23 mouse cellular contexts compared by ENCODE assay signal in the genomic region with DNA sequence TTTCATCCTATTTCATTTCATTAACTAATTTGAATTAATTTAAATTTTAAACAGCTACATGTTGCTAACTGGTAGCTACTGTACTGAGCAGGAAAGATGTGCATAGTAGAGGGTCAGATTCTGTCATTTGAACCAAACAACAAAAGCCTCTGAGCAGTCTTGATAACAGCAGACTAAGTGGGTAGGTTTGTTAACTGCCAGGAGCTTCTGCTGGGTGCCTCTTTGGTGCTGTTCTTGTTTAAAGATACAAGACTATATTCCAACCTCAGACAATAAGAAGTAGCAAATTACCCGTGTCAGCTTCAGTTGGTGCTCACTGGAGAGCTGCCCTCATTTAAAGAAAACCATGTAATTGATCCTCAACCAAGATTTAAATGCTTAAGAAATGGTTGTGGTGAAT. TPM values are rescaled to one million over a fixed set of nuclear protein-coding genes. Genes with fewer than 3 reads are reported as not detected.
DNase-seq lines count a peak whose midpoint lies in the region; ATAC-seq and TF ChIP-seq lines count a peak whose summit lies in the region.
"Had no signal": no experiment of that assay in that cellular context is flagged by ENCODE, and none has a peak within 500 bp of the region (broad histone marks: within the 10 kb centered on the region; RNA-seq: fewer than 3 reads in every experiment).

No protein-coding gene starts in this region.

- H3K4me1 ChIP-seq in heart, embryonic 12.5 days (replicated peaks) = peaks cover 22% of the 10 kb centered on the region
- peaks cover 26% of the 10 kb centered on the region for H3K4me1 ChIP-seq in liver, embryonic 11.5 days (replicated peaks; ENCODE audit: control insufficient read depth, insufficient read depth, low read length)
- peaks cover 50% of the 10 kb centered on the region for H3K4me1 ChIP-seq in liver, embryonic 13.5 days (replicated peaks)
- H3K4me1 ChIP-seq in liver, embryonic 16.5 days (ENCODE audit: control insufficient read depth, low read depth, low read length) = peaks cover 7% of the 10 kb centered on the region
- H3K4me1 ChIP-seq in lung, adult 2 months (ENCODE audit: control insufficient read depth, insufficient read depth, low read length) = peaks cover 2% of the 10 kb centered on the region; the same call in 1 of the 2 replicates
- H3K4me1 ChIP-seq: embryonic facial prominence, embryonic 10.5 days; forebrain, embryonic 13.5 days; hindbrain, embryonic 13.5 days; intestine, embryonic 15.5 days had no signal

- peak overlapping the region; percentile 64; the same call in 1 of the 2 replicates for H3K27ac ChIP-seq in heart, embryonic 12.5 days (ENCODE audit: poor library complexity, severe bottlenecking)
- no peak overlapping the region for H3K27ac ChIP-seq in liver, embryonic 11.5 days (ENCODE audit: low read depth, low read length)
- H3K27ac ChIP-seq in liver, embryonic 13.5 days = peak overlapping the region; percentile 55; the same call in 1 of the 2 replicates
- no peak overlapping the region for H3K27ac ChIP-seq in liver, embryonic 16.5 days (ENCODE audit: low read length)
- H3K27ac ChIP-seq: embryonic facial prominence, embryonic 10.5 days; forebrain, embryonic 13.5 days; hindbrain, embryonic 13.5 days; hindbrain, postnatal 0 days; intestine, embryonic 15.5 days had no signal

- no peak for TF ChIP-seq POLR2A in lung, adult 2 months (IDR thresholded peaks at IDR 0.05; ENCODE audit: borderline replicate concordance, extremely low read depth, low read depth, low read length)

- WGBS in heart, embryonic 12.5 days = 51% methylated on average over 1 of the region's 1 CpGs
- WGBS in liver, embryonic 11.5 days = 46% methylated on average over 1 of the region's 1 CpGs
- WGBS in liver, embryonic 13.5 days (ENCODE audit: insufficient replicate concordance) = 19% methylated on average over 1 of the region's 1 CpGs
- WGBS in liver, embryonic 16.5 days (ENCODE audit: insufficient replicate concordance) = 15% methylated on average over 1 of the region's 1 CpGs
- 58% methylated on average over 1 of the region's 1 CpGs for WGBS in lung, adult 2 months

- no peak for DNase-seq in heart, adult 8-10 months (ENCODE audit: low spot score)
- DNase-seq in liver, embryonic 11.5 days (ENCODE audit: low spot score) = no peak
- DNase-seq in liver = no peak
- DNase-seq in liver, embryonic 13.5 days = no peak
- no peak for DNase-seq in lung, adult 2 months
- DNase-seq: adrenal gland, adult 2 months; adrenal gland, postnatal 25 days; cerebellum, adult 2 months; cerebellum, postnatal 10 days; forebrain, postnatal 0 days; gastrocnemius, postnatal 14 days had no signal

- H3K9me3 ChIP-seq in heart, embryonic 12.5 days (replicated peaks) = no peaks in the 10 kb centered on the region
- H3K9me3 ChIP-seq in liver, embryonic 11.5 days (ENCODE audit: control insufficient read depth, low read length) = no peaks in the 10 kb centered on the region
- no peaks in the 10 kb centered on the region for H3K9me3 ChIP-seq in liver, embryonic 13.5 days (replicated peaks)
- no peaks in the 10 kb centered on the region for H3K9me3 ChIP-seq in liver, embryonic 16.5 days (replicated peaks; ENCODE audit: control insufficient read depth, low read length)
- H3K9me3 ChIP-seq: embryonic facial prominence, embryonic 10.5 days; forebrain, embryonic 13.5 days; hindbrain, embryonic 13.5 days; intestine, embryonic 15.5 days had no signal

- no peak for TF ChIP-seq CTCF in lung, adult 2 months (IDR thresholded peaks at IDR 0.05; ENCODE audit: insufficient read depth, low read length)

- 0 out of 2 replicates have a peak overlapping the region, but pooled peaks have one; percentile 13 for H3K9ac ChIP-seq in heart, embryonic 12.5 days
- H3K9ac ChIP-seq in liver, embryonic 11.5 days (ENCODE audit: low read depth, low read length) = no peak overlapping the region
- no peak overlapping the region for H3K9ac ChIP-seq in liver, embryonic 13.5 days
- H3K9ac ChIP-seq in liver, embryonic 16.5 days (ENCODE audit: low read depth, low read length) = no peak overlapping the region
- H3K9ac ChIP-seq: forebrain, embryonic 13.5 days; forebrain, postnatal 0 days; hindbrain, embryonic 13.5 days; intestine, embryonic 15.5 days had no signal

- H3K4me2 ChIP-seq in heart, embryonic 12.5 days = no peak overlapping the region
- peak overlapping the region; percentile 2; the same call in 1 of the 2 replicates for H3K4me2 ChIP-seq in liver, embryonic 11.5 days
- no peak overlapping the region for H3K4me2 ChIP-seq in liver, embryonic 13.5 days
- no peak overlapping the region for H3K4me2 ChIP-seq in liver, embryonic 16.5 days (ENCODE audit: low read depth, low read length)
- H3K4me2 ChIP-seq: forebrain, embryonic 13.5 days; hindbrain, embryonic 13.5 days; intestine, embryonic 15.5 days had no signal

- H3K4me3 ChIP-seq in heart, embryonic 12.5 days = no peak overlapping the region
- H3K4me3 ChIP-seq in liver, embryonic 11.5 days (ENCODE audit: low read depth, low read length) = no peak overlapping the region
- no peak overlapping the region for H3K4me3 ChIP-seq in liver, embryonic 13.5 days (replicated peaks)
- no peak overlapping the region for H3K4me3 ChIP-seq in liver, embryonic 16.5 days (ENCODE audit: low read depth, low read length)
- no peak overlapping the region for H3K4me3 ChIP-seq in lung, adult 2 months (replicated peaks; ENCODE audit: extremely low read depth, low read depth, low read length)
- H3K4me3 ChIP-seq: embryonic facial prominence, embryonic 10.5 days; forebrain, embryonic 13.5 days; hindbrain, embryonic 13.5 days; intestine, embryonic 15.5 days had no signal

- H3K27me3 ChIP-seq in heart, embryonic 12.5 days (replicated peaks) = no peaks in the 10 kb centered on the region
- no peaks in the 10 kb centered on the region for H3K27me3 ChIP-seq in liver, embryonic 11.5 days (replicated peaks; ENCODE audit: control insufficient read depth, insufficient read depth, low read length)
- H3K27me3 ChIP-seq in liver, embryonic 13.5 days = no peaks in the 10 kb centered on the region
- H3K27me3 ChIP-seq in liver, embryonic 16.5 days (ENCODE audit: control insufficient read depth, insufficient read depth, low read depth, low read length) = no peaks in the 10 kb centered on the region
- H3K27me3 ChIP-seq: CH12.LX; forebrain, embryonic 13.5 days; hindbrain, embryonic 13.5 days; intestine, embryonic 15.5 days had no signal

- ATAC-seq in heart, embryonic 12.5 days (ENCODE audit: insufficient number of reproducible peaks, low FRiP score) = no peak
- peak; percentile 74 for ATAC-seq in liver, embryonic 11.5 days (replicated peaks; ENCODE audit: low FRiP score)
- peak; percentile 77 for ATAC-seq in liver, embryonic 13.5 days (ENCODE audit: low read depth)
- ATAC-seq in liver, embryonic 16.5 days (ENCODE audit: low read depth) = peak; percentile 19; the same call in 1 of the 2 replicates
- no peak for ATAC-seq in inflammation-experienced regulatory T-cells, adult 6 months
- ATAC-seq: forebrain, embryonic 13.5 days; forebrain, postnatal 0 days; hindbrain, postnatal 0 days had no signal

- H3K36me3 ChIP-seq in heart, embryonic 12.5 days = peaks cover 17% of the 10 kb centered on the region
- peaks cover 3% of the 10 kb centered on the region; the same call in 1 of the 2 replicates for H3K36me3 ChIP-seq in liver, embryonic 11.5 days (ENCODE audit: control insufficient read depth, insufficient read depth, low read length)
- H3K36me3 ChIP-seq in liver, embryonic 13.5 days = peaks cover 39% of the 10 kb centered on the region
- peaks cover 17% of the 10 kb centered on the region for H3K36me3 ChIP-seq in liver, embryonic 16.5 days (ENCODE audit: control insufficient read depth, insufficient read depth)
- H3K36me3 ChIP-seq: intestine, embryonic 15.5 days had no signal

RNA-seq across cellular contexts. Expression of gene Gtf2a2, which starts 9.3 kb away (rescaled TPM):
- 148 TPM in 2 replicates for polyA plus RNA-seq in heart, embryonic 12.5 days (2016; fragmentation: Nextera tagmentation; extraction: Ambion mirVana)
- 10 to 100 TPM; 50.6 to 58.9 (median 53.5) TPM for total RNA-seq in heart, adult 8-10 months (2022)
- 225 and 249 TPM in 2 replicates for polyA plus RNA-seq in liver, embryonic 11.5 days (2014; fragmentation: Nextera tagmentation; extraction: Ambion mirVana)
- 159 and 169 TPM in 2 replicates for polyA plus RNA-seq in liver, embryonic 13.5 days (2015; fragmentation: Nextera tagmentation; extraction: Ambion mirVana)
- 106 and 113 TPM in 2 replicates for polyA plus RNA-seq in liver, embryonic 16.5 days (2015; fragmentation: Nextera tagmentation; extraction: Ambion mirVana)
- 100 to 1,000 TPM; 150 to 200 (median 179) TPM for polyA plus RNA-seq in inflammation-experienced regulatory T-cells, adult 6 months (2017; shearing (Covaris generic))
- polyA plus RNA-seq in lung, adult 2 months (2012; rRNA removed) = 13.0 and 16.4 TPM in 2 replicates

RNA-seq across cellular contexts. Expression of gene Gcnt3, which starts 16.3 kb away (rescaled TPM):
- polyA plus RNA-seq in heart, embryonic 12.5 days (2016; fragmentation: Nextera tagmentation; extraction: Ambion mirVana) = not detected in 2 replicates
- under 1 TPM in 2 of 4 experiments, not detected in 2; 0.09 to 0.14 TPM for total RNA-seq in heart, adult 8-10 months (2022)
- polyA plus RNA-seq in liver, embryonic 11.5 days (2014; fragmentation: Nextera tagmentation; extraction: Ambion mirVana) = not detected in 2 replicates
- polyA plus RNA-seq in liver, embryonic 13.5 days (2015; fragmentation: Nextera tagmentation; extraction: Ambion mirVana) = 0.09 TPM in 1 of 2 replicates, not detected in the other
- 0.07 TPM in 1 of 2 replicates, not detected in the other for polyA plus RNA-seq in liver, embryonic 16.5 days (2015; fragmentation: Nextera tagmentation; extraction: Ambion mirVana)
- not detected for polyA plus RNA-seq in inflammation-experienced regulatory T-cells, adult 6 months (2017; shearing (Covaris generic))
- polyA plus RNA-seq in lung, adult 2 months (2012; rRNA removed) = 0.14 TPM in 1 of 2 replicates, not detected in the other
- total RNA-seq: adrenal gland, postnatal 25 days; forebrain, postnatal 0 days; gastrocnemius, adult 18-20 months; gastrocnemius, postnatal 14 days; hematopoietic stem cell, adult 5-6 weeks; hindbrain, postnatal 0 days had no signal
- polyA plus RNA-seq: adrenal gland, adult 2 months; cerebellum, adult 2 months; embryonic facial prominence, embryonic 10.5 days; forebrain, embryonic 13.5 days; forebrain, postnatal 0 days; gonadal fat pad, adult 2 months; hindbrain, embryonic 13.5 days had no signal

RNA-seq across cellular contexts. Expression of gene Bnip2, which starts 32.3 kb away (rescaled TPM):
- 119 and 127 TPM in 2 replicates for polyA plus RNA-seq in heart, embryonic 12.5 days (2016; fragmentation: Nextera tagmentation; extraction: Ambion mirVana)
- total RNA-seq in heart, adult 8-10 months (2022) = 100 to 1,000 TPM in 2 of 4 experiments, 10 to 100 TPM in 2; 89.6 to 104 (median 99.6) TPM
- polyA plus RNA-seq in liver, embryonic 11.5 days (2014; fragmentation: Nextera tagmentation; extraction: Ambion mirVana) = 95.3 and 95.6 TPM in 2 replicates
- 51.4 and 55.3 TPM in 2 replicates for polyA plus RNA-seq in liver, embryonic 13.5 days (2015; fragmentation: Nextera tagmentation; extraction: Ambion mirVana)
- polyA plus RNA-seq in liver, embryonic 16.5 days (2015; fragmentation: Nextera tagmentation; extraction: Ambion mirVana) = 42.3 and 43.3 TPM in 2 replicates
- 10 to 100 TPM; 35.8 to 59.1 (median 36.0) TPM for polyA plus RNA-seq in inflammation-experienced regulatory T-cells, adult 6 months (2017; shearing (Covaris generic))
- polyA plus RNA-seq in lung, adult 2 months (2012; rRNA removed) = 34.8 and 50.1 TPM in 2 replicates

Comparison
In these comparisons a context has a peak if more than half of its experiments do, and no peak if none do; other contexts are left out.
1. H3K27ac ChIP-seq: peak in heart, embryonic 12.5 days (single experiment) and liver, embryonic 13.5 days (single experiment); none in liver, embryonic 11.5 days (single experiment) and liver, embryonic 16.5 days (single experiment).
2. ATAC-seq: peak in liver, embryonic 11.5 days (single experiment), liver, embryonic 13.5 days (single experiment) and liver, embryonic 16.5 days (single experiment); none in heart, embryonic 12.5 days (single experiment) and inflammation-experienced regulatory T-cells, adult 6 months (single experiment).